Comparison of ENCODE assay signal across 8 mouse cellular contexts in genomic region chr11:75213372-75214080, GRCm38 (mm10). TPM values are rescaled to one million over a fixed set of nuclear protein-coding genes. Genes with fewer than 3 reads are reported as not detected.
DNase-seq lines count a peak whose midpoint lies in the region; ATAC-seq lines count a peak whose summit lies in the region.

No protein-coding gene starts in this region.

- peak overlapping the region; percentile 52 for H3K4me3 ChIP-seq in limb, embryonic 10.5 days
- peak overlapping the region; percentile 25 for H3K4me3 ChIP-seq in midbrain, embryonic 11.5 days (ENCODE audit: low read depth, low read length)

- H3K9me3 ChIP-seq in limb, embryonic 10.5 days (replicated peaks) = no peaks in the 10 kb centered on the region
- no peaks in the 10 kb centered on the region for H3K9me3 ChIP-seq in midbrain, embryonic 11.5 days (ENCODE audit: control insufficient read depth, low read length)

- WGBS in limb, embryonic 10.5 days = 2% methylated on average over 35 of the region's 35 CpGs
- WGBS in midbrain, embryonic 11.5 days = 1% methylated on average over 34 of the region's 35 CpGs

- H3K4me2 ChIP-seq in midbrain, embryonic 11.5 days = peak overlapping the region; percentile 60

- peak; percentile 85 for ATAC-seq in midbrain, embryonic 11.5 days (ENCODE audit: low FRiP score)

- peak; percentile 23 for DNase-seq in ovary, postnatal 10 days (ENCODE audit: low spot score)
- no peak for DNase-seq in ovary, adult 18-20 months (ENCODE audit: low spot score)
- peak; percentile 29 for DNase-seq in embryo, embryonic 10 days (ENCODE audit: low spot score)
- peak; percentile 40 to 57 for DNase-seq in heart, postnatal 14 days
- DNase-seq in limb, embryonic 10.5 days (ENCODE audit: low spot score) = peak; percentile 60
- DNase-seq in midbrain, embryonic 11.5 days (ENCODE audit: low spot score, missing footprints) = peak; percentile 95
- DNase-seq in urinary bladder, postnatal 25 days (ENCODE audit: low spot score) = peak; percentile 62
- no peak for DNase-seq in left cerebral cortex, adult 9 months (ENCODE audit: low spot score in 2 of 2)

- intact Hi-C loops in heart, postnatal 14 days (cut with DNase I) = no loop called here

- peaks cover 42% of the 10 kb centered on the region for H3K27me3 ChIP-seq in limb, embryonic 10.5 days (ENCODE audit: low read depth, poor library complexity, severe bottlenecking)
- no peaks in the 10 kb centered on the region; the same call in 1 of the 2 replicates for H3K27me3 ChIP-seq in midbrain, embryonic 11.5 days (ENCODE audit: control insufficient read depth, insufficient read depth, low read length)

- H3K9ac ChIP-seq in midbrain, embryonic 11.5 days (ENCODE audit: low read length) = peak overlapping the region; percentile 59

- no peaks in the 10 kb centered on the region for H3K36me3 ChIP-seq in limb, embryonic 10.5 days
- H3K36me3 ChIP-seq in midbrain, embryonic 11.5 days (ENCODE audit: control insufficient read depth, insufficient read depth, low read length) = no peaks in the 10 kb centered on the region

- peak overlapping the region; percentile 73 for H3K27ac ChIP-seq in limb, embryonic 10.5 days
- H3K27ac ChIP-seq in midbrain, embryonic 11.5 days (ENCODE audit: low read depth, low read length) = peak overlapping the region; percentile 59

- peaks cover 63% of the 10 kb centered on the region for H3K4me1 ChIP-seq in limb, embryonic 10.5 days
- peaks cover 48% of the 10 kb centered on the region for H3K4me1 ChIP-seq in midbrain, embryonic 11.5 days (ENCODE audit: control insufficient read depth, insufficient read depth, low read length)

RNA-seq across cellular contexts. Expression of gene Rtn4rl1, which starts 19.9 kb away (rescaled TPM):
- 10 to 100 TPM; 10.6 to 13.2 TPM for total RNA-seq in heart, postnatal 14 days (2021)
- polyA plus RNA-seq in limb, embryonic 10.5 days (2016; fragmentation: Nextera tagmentation; extraction: Ambion mirVana) = 0.90 and 1.3 TPM in 2 replicates
- 4.6 TPM in 2 replicates for polyA plus RNA-seq in midbrain, embryonic 11.5 days (2014; fragmentation: Nextera tagmentation; extraction: Ambion mirVana)

RNA-seq across cellular contexts. Expression of gene Dph1, which starts 22.5 kb away (rescaled TPM):
- total RNA-seq in heart, postnatal 14 days (2021) = 1 to 10 TPM; 9.9 TPM
- 32.7 and 35.3 TPM in 2 replicates for polyA plus RNA-seq in limb, embryonic 10.5 days (2016; fragmentation: Nextera tagmentation; extraction: Ambion mirVana)
- 15.3 and 17.3 TPM in 2 replicates for polyA plus RNA-seq in midbrain, embryonic 11.5 days (2014; fragmentation: Nextera tagmentation; extraction: Ambion mirVana)

RNA-seq across cellular contexts. Expression of gene Ovca2, which starts 34.9 kb away (rescaled TPM):
- 1 to 10 TPM; 7.1 TPM for total RNA-seq in heart, postnatal 14 days (2021)
- polyA plus RNA-seq in limb, embryonic 10.5 days (2016; fragmentation: Nextera tagmentation; extraction: Ambion mirVana) = 38.0 and 39.9 TPM in 2 replicates
- polyA plus RNA-seq in midbrain, embryonic 11.5 days (2014; fragmentation: Nextera tagmentation; extraction: Ambion mirVana) = 28.5 and 29.8 TPM in 2 replicates

RNA-seq across cellular contexts. Expression of gene Hic1, which starts 44.2 kb away (rescaled TPM):
- total RNA-seq in heart, postnatal 14 days (2021) = 10 to 100 TPM; 22.7 to 26.3 TPM
- polyA plus RNA-seq in limb, embryonic 10.5 days (2016; fragmentation: Nextera tagmentation; extraction: Ambion mirVana) = 0.99 and 3.5 TPM in 2 replicates
- 0.34 and 0.57 TPM in 2 replicates for polyA plus RNA-seq in midbrain, embryonic 11.5 days (2014; fragmentation: Nextera tagmentation; extraction: Ambion mirVana)

Comparison
In these comparisons a context has a peak if more than half of its experiments do, and no peak if none do; other contexts are left out.
1. DNase-seq: peak in ovary, postnatal 10 days (single experiment), embryo, embryonic 10 days (single experiment), heart, postnatal 14 days (2 of 2), limb, embryonic 10.5 days (single experiment), midbrain, embryonic 11.5 days (single experiment) and urinary bladder, postnatal 25 days (single experiment); none in ovary, adult 18-20 months (single experiment) and left cerebral cortex, adult 9 months (0 of 2).